ENCODE assay signal across 10 mouse cellular contexts in genomic region chr5:134650926-134651325, GRCm38 (mm10). TPM values are rescaled to one million over a fixed set of nuclear protein-coding genes. Genes with fewer than 3 reads are reported as not detected.
DNase-seq lines count a peak whose midpoint lies in the region; TF ChIP-seq lines count a peak whose summit lies in the region.
"Had no signal": no experiment of that assay in that cellular context is flagged by ENCODE, and none has a peak within 500 bp of the region (broad histone marks: within the 10 kb centered on the region; RNA-seq: fewer than 3 reads in every experiment).

No protein-coding gene starts in this region.

- no peak for TF ChIP-seq POLR2A in thymus, adult 2 months (IDR thresholded peaks at IDR 0.05; ENCODE audit: control insufficient read depth, extremely low read depth, insufficient read depth, low read length, poor library complexity)

- no peaks in the 10 kb centered on the region for H3K4me1 ChIP-seq in thymus, adult 2 months (replicated peaks; ENCODE audit: control insufficient read depth, insufficient read depth, low read length)

- TF ChIP-seq CTCF in layer of hippocampus, adult 2 months (conservative IDR thresholded peaks at IDR 0.05), result peak; percentile 74
- TF ChIP-seq CTCF in thymus, adult 2 months (IDR thresholded peaks at IDR 0.05; ENCODE audit: borderline replicate concordance, control insufficient read depth, extremely low read depth, insufficient read depth, low read length, poor library complexity), result peak; percentile 47; the same call in 1 of the 2 replicates

- H3K4me3 ChIP-seq in layer of hippocampus, adult 2 months, result no peak overlapping the region
- H3K4me3 ChIP-seq in thymus, adult 2 months (ENCODE audit: control insufficient read depth, insufficient read depth, low read length), result no peak overlapping the region
- H3K4me3 ChIP-seq: heart, embryonic 13.5 days; megakaryocyte, embryonic 14.5 days had no signal

- H3K36me3 ChIP-seq in thymus, adult 2 months (ENCODE audit: control insufficient read depth, insufficient read depth, low read length), result no peaks in the 10 kb centered on the region
- H3K36me3 ChIP-seq: heart, embryonic 13.5 days had no signal

- peak; percentile 57 to 83 for DNase-seq in adrenal gland, adult (ENCODE audit: inconsistent age in 2 of 2, low spot score in 1 of 2)
- no peak for DNase-seq in adrenal gland, postnatal 4 days (ENCODE audit: low spot score in 2 of 2)
- peak in 1 of 2 experiments; percentile 49 for DNase-seq in layer of hippocampus, adult 2 months (ENCODE audit: low spot score in 2 of 2)
- DNase-seq in layer of hippocampus, postnatal 36 days, result no peak
- peak; percentile 33 for DNase-seq in WW6 (ENCODE audit: low read depth, low spot score)
- peak; percentile 31 for DNase-seq in forelimb bud, embryonic 11.5 days (ENCODE audit: low read depth, low spot score)
- DNase-seq in lung, postnatal 25 days (ENCODE audit: low spot score), result peak; percentile 59
- DNase-seq in thymus, adult 2 months, result peak; percentile 66

- H3K27ac ChIP-seq in layer of hippocampus, adult 2 months, result no peak overlapping the region
- no peak overlapping the region for H3K27ac ChIP-seq in thymus, adult 2 months (ENCODE audit: control insufficient read depth, insufficient read depth, low read length)
- H3K27ac ChIP-seq: heart, embryonic 13.5 days had no signal

- WGBS in thymus, adult 2 months, result 55% methylated on average over 5 of the region's 5 CpGs

- no peaks in the 10 kb centered on the region for H3K27me3 ChIP-seq in thymus, adult 2 months (ENCODE audit: control insufficient read depth, insufficient read depth, low read length)
- H3K27me3 ChIP-seq: heart, embryonic 13.5 days had no signal

RNA-seq across cellular contexts. Expression of gene Eif4h, which starts 11.6 kb away (rescaled TPM):
- total RNA-seq in adrenal gland, postnatal 4 days (2021), result 100 to 1,000 TPM; 336 to 353 TPM
- total RNA-seq in layer of hippocampus, adult 2 months (2021), result 100 to 1,000 TPM; 298 to 323 TPM
- total RNA-seq in layer of hippocampus, postnatal 36 days (2021), result 100 to 1,000 TPM; 304 to 317 TPM
- 322 and 363 TPM in 2 replicates for polyA plus RNA-seq in thymus, adult 2 months (2012; rRNA removed)

RNA-seq across cellular contexts. Expression of gene Lat2, which starts 36.1 kb away (rescaled TPM):
- 1 to 10 TPM; 4.3 to 4.4 TPM for total RNA-seq in adrenal gland, postnatal 4 days (2021)
- total RNA-seq in layer of hippocampus, adult 2 months (2021), result 1 to 10 TPM; 2.2 to 3.0 TPM
- total RNA-seq in layer of hippocampus, postnatal 36 days (2021), result 1 to 10 TPM; 3.4 to 3.7 TPM
- polyA plus RNA-seq in thymus, adult 2 months (2012; rRNA removed), result 7.8 and 7.9 TPM in 2 replicates

RNA-seq across cellular contexts. Expression of gene Limk1, which starts 37.5 kb away (rescaled TPM):
- total RNA-seq in adrenal gland, postnatal 4 days (2021), result 10 to 100 TPM; 31.1 to 32.3 TPM
- 10 to 100 TPM; 39.9 to 40.5 TPM for total RNA-seq in layer of hippocampus, adult 2 months (2021)
- 10 to 100 TPM; 39.1 to 40.1 TPM for total RNA-seq in layer of hippocampus, postnatal 36 days (2021)
- 31.8 TPM in 2 replicates for polyA plus RNA-seq in thymus, adult 2 months (2012; rRNA removed)

Comparison
In these comparisons a context has a peak if more than half of its experiments do, and no peak if none do; other contexts are left out.
1. DNase-seq: peak in adrenal gland, adult (2 of 2), WW6 (single experiment), forelimb bud, embryonic 11.5 days (single experiment), lung, postnatal 25 days (single experiment) and thymus, adult 2 months (single experiment); none in adrenal gland, postnatal 4 days (0 of 2) and layer of hippocampus, postnatal 36 days (0 of 2).